Mouse (Mus musculus): ENCODE measurements around the gene Gm16867.
"Not testable (repeated sequence)": the region's sequence is repeated elsewhere in the genome, so short reads cannot be mapped to it uniquely, and the experiment has no call there.

Gene Gm16867

GRCm38 (mm10) chr14:69467612-69468366 is 35.4 kb downstream of the Gm16867 start:
- DNase-seq (ENCODE audit: inconsistent ontology term), result not testable (repeated sequence)

- DNase-seq (ENCODE audit: inconsistent ontology term), result not testable (repeated sequence)
These were observed 38.7 kb downstream of the Gm16867 start for GRCm38 (mm10) chr14:69464465-69464864.

GRCm38 (mm10) chr14:69457691-69458090 is 45.5 kb downstream of the Gm16867 start:
- not testable (repeated sequence) for DNase-seq (ENCODE audit: inconsistent ontology term)

- not testable (repeated sequence) for DNase-seq (ENCODE audit: inconsistent ontology term)
These were observed 48.5 kb downstream of the Gm16867 start for GRCm38 (mm10) chr14:69454640-69455039.

GRCm38 (mm10) chr14:69448845-69449244 is 54.3 kb downstream of the Gm16867 start:
- DNase-seq (ENCODE audit: inconsistent ontology term), result not testable (repeated sequence)

GRCm38 (mm10) chr14:69447006-69447405 is 56.2 kb downstream of the Gm16867 start:
- DNase-seq (ENCODE audit: inconsistent ontology term), result not testable (repeated sequence)

GRCm38 (mm10) chr14:69443092-69443692 is 60.0 kb downstream of the Gm16867 start:
- not testable (repeated sequence) for DNase-seq (ENCODE audit: inconsistent ontology term)

GRCm38 (mm10) chr14:69440955-69441354 is 62.2 kb downstream of the Gm16867 start:
- DNase-seq (ENCODE audit: inconsistent ontology term), result not testable (repeated sequence)

- not testable (repeated sequence) for DNase-seq (ENCODE audit: inconsistent ontology term)
These were observed 64.4 kb downstream of the Gm16867 start for GRCm38 (mm10) chr14:69438678-69439214.

- not testable (repeated sequence) for DNase-seq (ENCODE audit: inconsistent ontology term)
These were observed 82.2 kb downstream of the Gm16867 start for GRCm38 (mm10) chr14:69421003-69421402.

- DNase-seq (ENCODE audit: inconsistent ontology term), result not testable (repeated sequence)
These were observed 85.6 kb downstream of the Gm16867 start for GRCm38 (mm10) chr14:69417545-69417944.
